Mouse (Mus musculus): ENCODE measurements around the gene S100a8. TPM values are rescaled to one million over a fixed set of nuclear protein-coding genes. Genes with fewer than 3 reads are reported as not detected.

S100a8 gene
- total and polyA plus RNA-seq, 2 experiments from 2014 or later, result 6.7 TPM; not detected in 1

GRCm38 (mm10) chr3:90627807-90628206 lies 41.0 kb upstream of the S100a8 start:
- DNase-seq (ENCODE audit: low spot score), result peak; percentile 40

GRCm38 (mm10) chr3:90629298-90629697 lies 39.5 kb upstream of the S100a8 start:
- no peak overlapping the region for H3K9ac ChIP-seq (replicated peaks; ENCODE audit: low read length)

More at GRCm38 (mm10) chr3:90627807-90628206, 41.0 kb upstream of the S100a8 start:
- Histone ChIP-seq H3K4me2 (ENCODE audit: low read depth, low read length) (no peak overlapping the region), H3K27me3 (ENCODE audit: insufficient read depth, low read length) (no peaks in the 10 kb centered on the region), H3K4me1 (ENCODE audit: insufficient read depth, low read length) (peaks cover 8% of the 10 kb centered on the region; the same call in 1 of the 2 replicates), H3K9me3 (ENCODE audit: low read length) (no peaks in the 10 kb centered on the region), H3K27ac (no peak overlapping the region), H3K9ac (replicated peaks; ENCODE audit: low read length) (no peak overlapping the region), H3K4me3 (ENCODE audit: low read length) (no peak overlapping the region), H3K36me3 (ENCODE audit: insufficient read depth, low read length) (no peaks in the 10 kb centered on the region)
- WGBS, result 61% methylated on average over 4 of the region's 4 CpGs
- peak; percentile 70 for ATAC-seq
- TF ChIP-seq CTCF (IDR thresholded peaks at IDR 0.05; ENCODE audit: low read depth), result peak; percentile 79

GRCm38 (mm10) chr3:90631984-90632383 lies 36.8 kb upstream of the S100a8 start:
- Histone ChIP-seq H3K27ac (no peak overlapping the region), H3K4me2 (ENCODE audit: low read depth, low read length) (no peak overlapping the region), H3K27me3 (ENCODE audit: insufficient read depth, low read length) (no peaks in the 10 kb centered on the region), H3K9ac (replicated peaks; ENCODE audit: low read length) (no peak overlapping the region), H3K4me1 (ENCODE audit: insufficient read depth, low read length) (no peaks in the 10 kb centered on the region), H3K9me3 (ENCODE audit: low read length) (no peaks in the 10 kb centered on the region), H3K36me3 (ENCODE audit: insufficient read depth, low read length) (no peaks in the 10 kb centered on the region), H3K4me3 (ENCODE audit: low read length) (no peak overlapping the region)
- ATAC-seq (no peak), DNase-seq (ENCODE audit: low spot score) (no peak)
- TF ChIP-seq CTCF (IDR thresholded peaks at IDR 0.05; ENCODE audit: low read depth), result no peak
- WGBS, result 84% methylated on average over 2 of the region's 2 CpGs

More at GRCm38 (mm10) chr3:90629298-90629697, 39.5 kb upstream of the S100a8 start:
- Histone ChIP-seq H3K4me1 (ENCODE audit: insufficient read depth, low read length) (no peaks in the 10 kb centered on the region), H3K27ac (no peak overlapping the region), H3K4me3 (ENCODE audit: low read length) (no peak overlapping the region), H3K9me3 (ENCODE audit: low read length) (no peaks in the 10 kb centered on the region), H3K36me3 (ENCODE audit: insufficient read depth, low read length) (no peaks in the 10 kb centered on the region), H3K4me2 (ENCODE audit: low read depth, low read length) (no peak overlapping the region), H3K27me3 (ENCODE audit: insufficient read depth, low read length) (no peaks in the 10 kb centered on the region)
- no peak for TF ChIP-seq CTCF (IDR thresholded peaks at IDR 0.05; ENCODE audit: low read depth)
- WGBS, result 77% methylated on average over 2 of the region's 2 CpGs
- ATAC-seq (no peak), DNase-seq (ENCODE audit: low spot score) (no peak)

GRCm38 (mm10) chr3:90638511-90639275 lies 30.1 kb upstream of the S100a8 start:
- Histone ChIP-seq H3K27ac (no peak overlapping the region), H3K4me3 (ENCODE audit: low read length) (no peak overlapping the region)
- WGBS, result 92% methylated on average over 1 of the region's 1 CpGs

GRCm38 (mm10) chr3:90639511-90640154 lies 29.1 kb upstream of the S100a8 start:
- no peaks in the 10 kb centered on the region for H3K9me3 ChIP-seq (ENCODE audit: low read length)
- no peaks in the 10 kb centered on the region for H3K4me1 ChIP-seq (ENCODE audit: insufficient read depth, low read length)
- H3K4me2 ChIP-seq (ENCODE audit: low read depth, low read length), result no peak overlapping the region
- ATAC-seq (no peak), DNase-seq (ENCODE audit: low spot score) (no peak)
- WGBS, result 60% methylated on average over 7 of the region's 7 CpGs
- H3K4me3 ChIP-seq (ENCODE audit: low read length), result no peak overlapping the region
- no peaks in the 10 kb centered on the region for H3K27me3 ChIP-seq (ENCODE audit: insufficient read depth, low read length)
- H3K9ac ChIP-seq (replicated peaks; ENCODE audit: low read length), result no peak overlapping the region
- peak; percentile 63 for TF ChIP-seq CTCF (IDR thresholded peaks at IDR 0.05; ENCODE audit: low read depth)
- no peak overlapping the region for H3K27ac ChIP-seq
- H3K36me3 ChIP-seq (ENCODE audit: insufficient read depth, low read length), result no peaks in the 10 kb centered on the region

More at GRCm38 (mm10) chr3:90638511-90639275, 30.1 kb upstream of the S100a8 start:
- Histone ChIP-seq H3K9me3 (ENCODE audit: low read length) (no peaks in the 10 kb centered on the region), H3K27me3 (ENCODE audit: insufficient read depth, low read length) (no peaks in the 10 kb centered on the region), H3K36me3 (ENCODE audit: insufficient read depth, low read length) (no peaks in the 10 kb centered on the region), H3K4me2 (ENCODE audit: low read depth, low read length) (no peak overlapping the region), H3K9ac (replicated peaks; ENCODE audit: low read length) (no peak overlapping the region), H3K4me1 (ENCODE audit: insufficient read depth, low read length) (no peaks in the 10 kb centered on the region)
- ATAC-seq (no peak), DNase-seq (ENCODE audit: low spot score) (no peak)
- TF ChIP-seq CTCF (IDR thresholded peaks at IDR 0.05; ENCODE audit: low read depth), result no peak

- ATAC-seq (no peak), DNase-seq (ENCODE audit: low spot score) (no peak)
- no peak overlapping the region for H3K4me2 ChIP-seq (ENCODE audit: low read depth, low read length)
- no peaks in the 10 kb centered on the region for H3K27me3 ChIP-seq (ENCODE audit: insufficient read depth, low read length)
- no peaks in the 10 kb centered on the region for H3K36me3 ChIP-seq (ENCODE audit: insufficient read depth, low read length)
- H3K9ac ChIP-seq (replicated peaks; ENCODE audit: low read length), result no peak overlapping the region
- H3K4me3 ChIP-seq (ENCODE audit: low read length), result no peak overlapping the region
- TF ChIP-seq CTCF (IDR thresholded peaks at IDR 0.05; ENCODE audit: low read depth), result no peak
- WGBS, result 88% methylated on average over 7 of the region's 7 CpGs
- H3K9me3 ChIP-seq (ENCODE audit: low read length), result no peaks in the 10 kb centered on the region
- no peak overlapping the region for H3K27ac ChIP-seq
- H3K4me1 ChIP-seq (ENCODE audit: insufficient read depth, low read length), result no peaks in the 10 kb centered on the region
Observed at GRCm38 (mm10) chr3:90640981-90641380, 27.8 kb upstream of the S100a8 start.

- no peak overlapping the region for H3K4me3 ChIP-seq (ENCODE audit: low read length)
- peak; percentile 60 for TF ChIP-seq CTCF (IDR thresholded peaks at IDR 0.05; ENCODE audit: low read depth)
- H3K36me3 ChIP-seq (ENCODE audit: insufficient read depth, low read length), result no peaks in the 10 kb centered on the region
- no peak overlapping the region for H3K27ac ChIP-seq
- H3K4me1 ChIP-seq (ENCODE audit: insufficient read depth, low read length), result no peaks in the 10 kb centered on the region
- H3K4me2 ChIP-seq (ENCODE audit: low read depth, low read length), result no peak overlapping the region
- DNase-seq (ENCODE audit: low spot score) (no peak), ATAC-seq (no peak)
- no peak overlapping the region for H3K9ac ChIP-seq (replicated peaks; ENCODE audit: low read length)
- 51% methylated on average over 3 of the region's 3 CpGs for WGBS
- no peaks in the 10 kb centered on the region for H3K27me3 ChIP-seq (ENCODE audit: insufficient read depth, low read length)
- no peaks in the 10 kb centered on the region for H3K9me3 ChIP-seq (ENCODE audit: low read length)
Observed at GRCm38 (mm10) chr3:90644220-90644619, 24.6 kb upstream of the S100a8 start.
